Mouse (Mus musculus) left cerebral cortex, postnatal 10 days (tissue): ENCODE measurements around the gene Taf5. TPM values are rescaled to one million over a fixed set of nuclear protein-coding genes. Genes with fewer than 3 reads are reported as not detected.

ENCODE experiments used
- total RNA-seq, 2 experiments: library from RNA; stranded (reverse); gene quantifications; 2 replicates each; pipeline ENCODE4 v1.2.3; 2021

The Taf5 gene
- total RNA-seq, 2 experiments from 2014 or later = 5.1 to 6.0 TPM

Other genes starting within 250 kb of the Taf5 start
- gene Ina, start 53.0 kb upstream of the Taf5 start, total RNA-seq = 100 to 1,000 TPM; 180 to 190 TPM
- 10 to 100 TPM; 76.4 to 87.4 TPM for gene Nt5c2, start 52.6 kb upstream of the Taf5 start, total RNA-seq
- gene Pcgf6, start 16.8 kb upstream of the Taf5 start, total RNA-seq = 10 to 100 TPM; 15.7 to 18.0 TPM
- 100 to 1,000 TPM; 816 to 827 TPM for gene Usmg5, start 22.9 kb downstream of the Taf5 start, total RNA-seq
- 10 to 100 TPM; 14.2 to 14.8 TPM for gene Pdcd11, start 23.0 kb downstream of the Taf5 start, total RNA-seq
- gene Calhm2, start 70.5 kb downstream of the Taf5 start, total RNA-seq = 1 to 10 TPM; 3.0 to 4.3 TPM
- gene Calhm1, start 76.5 kb downstream of the Taf5 start, total RNA-seq = not detected
- gene Calhm3, start 90.0 kb downstream of the Taf5 start, total RNA-seq = not detected
- gene Neurl1a, start 111.1 kb downstream of the Taf5 start, total RNA-seq = 100 to 1,000 TPM; 107 to 111 TPM